Mouse (Mus musculus) embryo, embryonic 11.5 days (tissue): ENCODE measurements at regions not wholly inside any gene's neighbourhood (a gene's known extent, or its start where the extent isn't known, plus 50 kb on each side); places are given as distances from the start of the nearest gene placed in this dataset.
"Not testable (repeated sequence)": the region's sequence is repeated elsewhere in the genome, so short reads cannot be mapped to it uniquely, and the experiment has no call there.

Experiments used
- DNase-seq: peaks from one replicate; pipeline ENCODE4 v3.0.0-alpha.2; 2012; ENCODE audit warnings: low read depth, low spot score

- no peak for DNase-seq
Observed at GRCm38 (mm10) chr5:18502831-18503230, 142.7 kb upstream of the Gnai1 start.

- DNase-seq, result no peak
Observed at GRCm38 (mm10) chr5:18494305-18494704, 134.2 kb upstream of the Gnai1 start.

- no peak for DNase-seq
Observed at GRCm38 (mm10) chr5:18489709-18490108, 129.6 kb upstream of the Gnai1 start.

GRCm38 (mm10) chr5:18487076-18487772 is 127.1 kb upstream of the Gnai1 start:
- no peak for DNase-seq

GRCm38 (mm10) chr5:18484376-18484775 is 124.2 kb upstream of the Gnai1 start:
- no peak for DNase-seq

GRCm38 (mm10) chr5:18478420-18478819 is 118.3 kb upstream of the Gnai1 start:
- DNase-seq, result no peak

GRCm38 (mm10) chr5:18477372-18478017 is 117.3 kb upstream of the Gnai1 start:
- no peak for DNase-seq

GRCm38 (mm10) chr5:18472114-18472513 is 112.0 kb upstream of the Gnai1 start:
- DNase-seq, result no peak

- DNase-seq, result no peak
Observed at GRCm38 (mm10) chr5:18457771-18458170, 97.6 kb upstream of the Gnai1 start.

- DNase-seq, result no peak
Observed at GRCm38 (mm10) chr5:18456196-18456595, 96.0 kb upstream of the Gnai1 start.

GRCm38 (mm10) chr5:18452871-18453757 is 93.0 kb upstream of the Gnai1 start:
- not testable (repeated sequence) for DNase-seq

- DNase-seq, result no peak
Observed at GRCm38 (mm10) chr5:18449261-18449660, 89.1 kb upstream of the Gnai1 start.

- no peak for DNase-seq
Observed at GRCm38 (mm10) chr5:18448330-18448670, 88.1 kb upstream of the Gnai1 start.

GRCm38 (mm10) chr5:18447665-18448329 is 87.6 kb upstream of the Gnai1 start:
- no peak for DNase-seq

GRCm38 (mm10) chr5:18445969-18446368 is 85.8 kb upstream of the Gnai1 start:
- peak; percentile 64 for DNase-seq

- no peak for DNase-seq
Observed at GRCm38 (mm10) chr5:18439986-18440385, 79.8 kb upstream of the Gnai1 start.

- DNase-seq, result no peak
Observed at GRCm38 (mm10) chr5:18439281-18439680, 79.1 kb upstream of the Gnai1 start.

- no peak for DNase-seq
Observed at GRCm38 (mm10) chr5:18436099-18436748, 76.1 kb upstream of the Gnai1 start.

- no peak for DNase-seq
Observed at GRCm38 (mm10) chr5:18434245-18434644, 74.1 kb upstream of the Gnai1 start.

- DNase-seq, result no peak
Observed at GRCm38 (mm10) chr5:18433287-18433686, 73.1 kb upstream of the Gnai1 start.

- no peak for DNase-seq
Observed at GRCm38 (mm10) chr5:18425098-18425497, 64.9 kb upstream of the Gnai1 start.
